Mouse (Mus musculus): ENCODE results near the gene Gng8.

The Gng8 gene

GRCm38 (mm10) chr7:16906889-16907559 is 15.4 kb downstream of the Gng8 start:
- DNase-seq (ENCODE audit: extremely low read depth, low read depth, low spot score) = no peak

DNA sequence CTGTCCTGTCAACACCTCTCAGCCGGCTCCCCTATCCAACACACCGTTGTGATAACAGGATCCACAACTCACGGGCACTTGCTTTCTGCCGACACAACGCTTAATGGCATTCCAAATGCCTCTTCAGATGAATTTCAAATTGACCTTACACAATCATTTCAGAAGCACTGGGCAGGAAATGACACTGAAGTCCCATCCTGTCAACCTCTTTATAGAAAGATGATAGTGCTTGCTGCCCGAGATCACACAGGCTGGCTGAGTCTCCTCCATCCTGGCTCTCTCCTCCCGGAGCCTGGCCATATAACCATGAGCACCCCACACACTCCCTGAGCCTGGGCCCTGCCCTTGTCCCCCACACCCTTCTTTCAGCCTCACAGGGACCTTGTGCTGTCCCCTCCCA is 16.3 kb downstream of the Gng8 start:
- no peak for DNase-seq (ENCODE audit: extremely low read depth, low read depth, low spot score)

DNA sequence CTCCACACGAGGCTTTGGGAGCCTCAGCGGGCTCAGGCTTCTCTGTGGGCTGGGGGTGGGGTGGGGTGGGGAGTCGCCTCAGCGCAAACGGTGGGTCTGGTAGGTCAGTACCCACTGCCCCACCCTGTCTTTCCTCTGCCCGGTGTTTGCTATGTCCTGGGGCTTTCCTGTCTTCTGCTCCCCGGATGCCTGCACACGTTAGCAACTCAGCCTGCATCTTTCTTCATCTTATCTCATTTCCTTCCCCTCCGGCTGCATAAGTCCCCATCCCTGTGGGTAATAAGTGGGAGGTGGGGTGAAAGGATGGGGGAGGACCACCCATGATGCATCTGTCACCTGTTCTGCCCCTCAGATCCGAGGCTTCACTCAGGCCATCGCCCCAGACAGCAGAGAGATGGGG is 16.8 kb downstream of the Gng8 start:
- no peak for DNase-seq (ENCODE audit: extremely low read depth, low read depth, low spot score)

DNA sequence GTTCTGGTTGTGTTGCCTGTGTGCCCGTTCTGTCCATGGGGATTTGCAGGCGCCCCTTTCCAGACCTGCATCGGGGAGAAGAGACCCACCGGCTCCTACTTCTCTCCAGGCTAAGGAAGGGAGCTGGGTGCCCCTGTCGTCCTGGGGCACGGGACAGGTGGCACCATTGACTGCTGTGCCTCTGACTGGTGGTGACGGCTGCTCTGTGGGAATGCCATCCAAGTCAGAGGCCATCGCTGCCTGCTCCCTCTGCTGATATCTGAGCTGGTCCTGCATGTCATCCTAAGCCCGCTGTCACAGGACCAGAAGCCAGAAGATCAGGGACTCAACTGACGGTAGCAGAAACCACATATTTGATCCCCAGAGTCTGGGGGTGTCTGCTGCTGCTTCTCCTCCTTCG is 17.3 kb downstream of the Gng8 start:
- DNase-seq (ENCODE audit: extremely low read depth, low read depth, low spot score) = no peak

DNA sequence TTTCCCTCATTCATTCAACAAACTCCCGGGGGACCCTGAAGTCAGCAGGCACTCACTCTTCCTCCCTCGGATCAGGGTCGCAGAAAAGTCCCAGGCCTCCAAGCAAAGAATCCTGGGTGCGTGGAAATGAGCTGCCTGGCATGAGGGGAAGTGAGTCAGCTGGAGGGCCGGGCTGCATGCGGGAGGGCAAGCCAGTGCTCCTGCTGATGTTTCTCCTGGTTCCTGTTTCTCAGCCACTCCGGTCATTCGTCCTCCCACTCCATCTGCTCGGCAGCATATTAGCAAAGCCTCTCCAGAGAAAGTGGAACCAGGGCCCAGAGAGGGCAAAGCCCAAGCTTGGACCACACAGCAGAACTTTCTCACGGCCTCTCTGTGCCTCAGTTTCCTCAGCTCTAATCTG is 18.3 kb downstream of the Gng8 start:
- no peak for DNase-seq (ENCODE audit: extremely low read depth, low read depth, low spot score)

- DNase-seq (ENCODE audit: extremely low read depth, low read depth, low spot score) = no peak
Observed at GRCm38 (mm10) chr7:16911904-16912303, 20.3 kb downstream of the Gng8 start.

GRCm38 (mm10) chr7:16912360-16912759 is 20.8 kb downstream of the Gng8 start:
- no peak for DNase-seq (ENCODE audit: extremely low read depth, low read depth, low spot score)

DNA sequence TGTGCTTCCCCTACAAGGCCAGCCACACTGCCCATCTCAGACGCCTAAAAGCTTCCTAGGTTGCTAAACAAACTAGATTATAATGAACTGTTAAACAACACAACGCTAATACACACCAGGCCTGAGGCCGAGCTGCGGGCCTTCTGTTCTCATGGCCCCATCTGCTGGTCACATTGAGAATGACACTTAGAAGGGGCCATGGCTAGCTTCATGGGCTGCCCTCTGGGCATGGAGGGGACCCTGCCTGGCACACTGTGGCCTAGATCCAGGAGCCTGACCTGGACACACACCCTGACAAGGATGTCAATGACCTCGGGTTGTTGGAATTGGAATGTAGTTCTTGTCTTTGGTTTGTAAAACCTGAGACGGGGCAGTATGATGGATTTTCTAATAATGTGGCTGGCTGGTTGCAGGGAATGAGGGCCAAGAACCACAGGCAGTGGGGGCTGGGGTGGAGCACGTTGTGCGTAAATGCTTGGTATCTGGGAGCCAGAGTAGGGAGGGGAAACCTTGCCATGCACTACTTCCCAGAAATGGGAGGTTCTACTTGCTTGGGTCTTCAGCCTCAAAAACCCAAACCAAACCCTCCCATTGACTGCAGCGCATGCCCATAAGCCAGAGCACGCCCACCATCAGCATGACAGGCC is 22.3 kb downstream of the Gng8 start:
- DNase-seq (ENCODE audit: extremely low read depth, low read depth, low spot score) = no peak

DNA sequence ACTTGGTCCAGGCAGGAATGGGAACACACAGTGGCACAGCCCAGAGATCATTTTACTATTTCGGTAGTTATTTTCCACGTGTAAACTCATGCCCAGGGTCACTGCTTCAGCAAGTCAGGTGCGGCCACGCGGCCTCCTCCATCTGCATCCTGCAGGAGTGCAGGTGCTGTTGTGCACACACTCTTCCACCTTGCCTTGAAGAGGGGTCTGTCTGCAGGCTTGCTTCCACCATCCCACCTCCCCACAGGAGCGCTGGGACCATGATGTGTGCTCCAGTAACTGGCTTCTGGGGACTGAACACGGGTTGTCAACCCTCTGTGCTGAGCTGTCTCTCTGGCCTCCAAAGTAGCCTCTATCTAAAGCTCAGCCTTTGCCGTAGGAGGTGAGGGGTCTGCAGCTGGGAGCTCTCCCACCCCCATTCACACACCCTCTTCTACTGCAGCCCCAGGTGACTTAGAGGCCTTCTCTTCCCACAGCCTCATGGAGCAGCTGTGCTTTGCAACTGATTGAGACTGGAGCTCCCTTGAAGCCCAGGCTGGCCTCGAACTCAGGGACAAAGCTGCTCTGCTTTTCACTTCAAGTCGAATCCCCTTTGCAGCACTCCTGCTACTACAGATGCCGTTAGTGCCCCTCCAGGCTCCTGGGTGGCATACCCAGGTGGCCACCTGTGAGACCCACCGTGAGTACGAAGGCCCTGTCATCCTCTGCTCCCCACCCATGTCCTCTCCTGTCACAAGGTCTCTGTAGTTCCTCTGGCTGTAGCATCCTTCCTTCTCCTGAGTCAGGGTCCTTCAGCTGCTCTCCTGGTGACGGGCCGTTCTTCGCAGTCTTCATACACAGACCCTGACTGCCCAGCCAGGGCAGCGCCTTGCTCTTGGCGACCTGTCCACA is 23.1 kb downstream of the Gng8 start:
- no peak for DNase-seq (ENCODE audit: extremely low read depth, low read depth, low spot score)

- DNase-seq (ENCODE audit: extremely low read depth, low read depth, low spot score) = no peak
Observed at GRCm38 (mm10) chr7:16915461-16916340, 24.1 kb downstream of the Gng8 start.

- no peak for DNase-seq (ENCODE audit: extremely low read depth, low read depth, low spot score)
Observed at GRCm38 (mm10) chr7:16916342-16917265, 25.0 kb downstream of the Gng8 start.

- DNase-seq (ENCODE audit: extremely low read depth, low read depth, low spot score) = no peak
Observed at GRCm38 (mm10) chr7:16917447-16917846, 25.9 kb downstream of the Gng8 start.

- DNase-seq (ENCODE audit: extremely low read depth, low read depth, low spot score) = no peak
Observed at GRCm38 (mm10) chr7:16918014-16918413, 26.4 kb downstream of the Gng8 start.

DNA sequence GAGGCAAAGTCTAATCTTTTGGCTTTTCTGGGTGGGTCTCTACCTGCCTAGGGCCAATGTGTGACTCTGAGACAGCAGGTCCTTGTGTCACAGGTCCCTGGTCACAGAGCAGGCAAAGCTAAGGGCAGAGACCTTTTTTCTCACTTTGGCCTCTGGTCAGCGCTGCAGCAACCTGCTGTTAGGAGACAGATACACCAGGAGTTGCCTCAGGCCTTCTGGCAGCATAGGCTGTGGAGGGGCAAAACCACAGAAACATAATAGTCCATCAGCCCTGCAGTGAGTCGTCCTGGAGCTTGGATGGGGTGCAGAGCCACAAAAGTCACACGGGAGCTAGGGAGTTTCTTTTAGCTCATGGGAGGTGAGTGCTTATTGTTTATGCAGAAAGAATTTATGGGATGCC is 27.1 kb downstream of the Gng8 start:
- DNase-seq (ENCODE audit: extremely low read depth, low read depth, low spot score) = no peak

- DNase-seq (ENCODE audit: extremely low read depth, low read depth, low spot score) = no peak
Observed at GRCm38 (mm10) chr7:16919395-16920149, 28.0 kb downstream of the Gng8 start.

DNA sequence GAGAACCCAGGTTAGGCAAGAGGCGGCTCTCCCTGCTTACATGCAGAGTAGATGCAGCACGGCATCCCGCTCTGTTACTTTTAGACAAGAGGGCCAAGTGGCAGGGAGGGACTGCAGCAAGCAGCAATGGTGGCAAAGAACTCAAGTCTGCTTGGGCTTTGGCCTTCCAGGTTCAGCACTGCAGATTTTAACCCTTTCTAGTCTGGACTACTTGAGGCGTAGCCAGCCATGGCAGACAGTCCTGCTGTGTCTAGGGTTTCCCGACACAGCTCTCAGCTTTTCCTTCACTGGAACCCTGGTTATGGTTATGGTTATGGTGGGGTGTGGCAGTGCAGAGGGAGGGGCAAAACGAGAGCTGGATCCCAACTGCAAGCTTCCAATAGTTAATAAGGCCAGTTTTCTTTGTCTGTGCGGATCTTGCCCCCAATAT is 28.6 kb downstream of the Gng8 start:
- no peak for DNase-seq (ENCODE audit: extremely low read depth, low read depth, low spot score)

DNA sequence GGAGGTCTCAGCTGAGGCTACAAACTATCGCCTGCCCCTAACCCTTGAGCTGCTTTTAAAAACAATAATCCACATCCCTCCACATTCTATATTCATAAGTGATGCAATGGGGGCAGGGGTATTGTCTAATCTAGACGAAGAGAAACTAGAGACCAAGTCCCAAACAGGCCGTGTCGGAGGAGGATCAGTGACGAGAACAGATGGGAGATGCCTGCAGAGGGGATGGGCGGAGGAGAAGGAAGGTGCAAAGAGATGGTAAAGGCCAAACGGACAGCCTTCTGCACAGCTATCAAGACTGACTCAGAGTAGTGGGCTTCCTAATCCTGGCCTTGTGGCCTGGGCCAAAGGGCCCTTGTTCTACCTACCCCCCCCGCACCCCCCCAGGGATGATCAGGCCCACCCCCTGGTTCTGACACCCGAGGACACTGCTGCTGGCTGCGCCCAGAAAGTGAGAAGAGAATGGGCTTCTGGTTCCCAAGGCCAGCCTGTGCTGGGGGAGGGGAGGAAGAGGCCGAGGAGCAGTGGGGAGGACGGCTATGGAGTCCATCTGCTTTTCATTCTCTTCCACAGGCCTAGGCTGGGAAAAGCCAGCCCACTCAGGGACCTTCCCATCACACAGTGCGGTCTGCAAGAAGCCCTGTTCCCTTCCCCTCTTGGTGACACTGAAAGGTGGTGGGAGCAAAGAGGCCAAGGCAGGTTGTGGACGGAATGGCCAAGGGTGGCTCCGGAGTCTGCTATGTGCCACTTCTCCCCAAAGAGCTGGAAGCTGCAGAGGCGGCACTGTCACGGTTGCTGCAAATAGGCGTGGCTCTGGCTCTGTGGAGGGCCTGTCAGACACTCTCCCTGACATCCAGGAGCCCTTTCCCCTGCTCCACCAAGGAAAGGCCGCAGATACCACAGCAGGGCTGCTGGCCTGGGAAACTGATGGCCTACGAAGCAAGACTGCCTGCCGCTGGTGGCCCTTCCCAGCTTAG is 29.5 kb downstream of the Gng8 start:
- no peak for DNase-seq (ENCODE audit: extremely low read depth, low read depth, low spot score)

- no peak for DNase-seq (ENCODE audit: extremely low read depth, low read depth, low spot score)
Observed at GRCm38 (mm10) chr7:16921881-16922335, 30.3 kb downstream of the Gng8 start.
